Mouse (Mus musculus) forebrain, embryonic 12.5 days (tissue): ENCODE data around the gene Kdm6b. TPM values are rescaled to one million over a fixed set of nuclear protein-coding genes. Genes with fewer than 3 reads are reported as not detected.

ENCODE experiments used
- ATAC-seq: fragments of 200-750 bp; cut with Nextera tagmentation; 2 replicates; pipeline ENCODE4 v1.8.0; 2017; ENCODE audit warnings: moderate TSS enrichment; ENCODE audit not compliant: low FRiP score
- H3K27ac ChIP-seq: fragments of 300-500 bp; sonication (generic); 2 replicates; pipeline ENCODE4 v1.5.1; 2016; ENCODE audit warnings: mild to moderate bottlenecking
- H3K27me3 ChIP-seq: fragments of 300-500 bp; sonication (generic); 2 replicates; pipeline ENCODE4 v1.6.1; 2016; ENCODE audit warnings: mild to moderate bottlenecking
- H3K36me3 ChIP-seq: fragments of 300-500 bp; sonication (generic); replicated peaks from 2 replicates; pipeline ENCODE4 v1.6.1; 2016; ENCODE audit warnings: mild to moderate bottlenecking
- H3K4me1 ChIP-seq: fragments of 300-500 bp; sonication (generic); 2 replicates; pipeline ENCODE4 v1.6.1; 2016
- H3K4me2 ChIP-seq: fragments of 300-500 bp; sonication (generic); 2 replicates; pipeline ENCODE4 v1.6.1; 2016; ENCODE audit warnings: mild to moderate bottlenecking, moderate library complexity
- H3K4me3 ChIP-seq: fragments of 300-500 bp; sonication (generic); replicated peaks from 2 replicates; pipeline ENCODE4 v1.5.1; 2016; ENCODE audit warnings: mild to moderate bottlenecking
- H3K9ac ChIP-seq: fragments of 300-500 bp; sonication (generic); 2 replicates; pipeline ENCODE4 v1.6.1; 2016; ENCODE audit warnings: mild to moderate bottlenecking
- H3K9me3 ChIP-seq: fragments of 300-500 bp; sonication (generic); 2 replicates; pipeline ENCODE4 v1.6.1; 2016
- WGBS: fragments of 180-500 bp; shearing (Covaris S2); methylation state at CpG from one replicate; pipeline ENCODE4 v1.1.7; 2016; 5-methylcytosine and 5-hydroxymethylcytosine counted together
- polyA plus RNA-seq: library from polyadenylated mRNA; unstranded; fragments of >200 nt; fragmentation: Nextera tagmentation; extraction: Ambion mirVana; gene quantifications from 2 replicates; pipeline ENCODE4 v1.2.1, GENCODE M21; 2016

Gene Kdm6b
- polyA plus RNA-seq: 50.8 and 53.3 TPM in 2 replicates

- H3K27ac ChIP-seq: peak within 1 kb of the TSS; percentile 99
- peak within 1 kb of the TSS; percentile 95 for H3K4me2 ChIP-seq
- peaks cover 14% of the 10 kb centered on the region for H3K36me3 ChIP-seq
- peak within 1 kb of the TSS; percentile 98 for H3K9ac ChIP-seq
- H3K27me3 ChIP-seq: no peaks in the 10 kb centered on the region
- H3K4me3 ChIP-seq: peak within 1 kb of the TSS; percentile 66
- no peak for ATAC-seq
- no peaks in the 10 kb centered on the region for H3K9me3 ChIP-seq
- peaks cover 62% of the 10 kb centered on the region for H3K4me1 ChIP-seq
- 36% methylated on average over 12 of the region's 12 CpGs for WGBS
Measured at GRCm38 (mm10) chr11:69413221-69414181, at the start of gene Kdm6b. Kdm6b (minus strand) TSS chr11:69413675.

- WGBS: 88% methylated on average over 5 of the region's 5 CpGs
- Histone ChIP-seq H3K27ac (no peak overlapping the region), H3K9me3 (no peaks in the 10 kb centered on the region), H3K4me2 (no peak overlapping the region), H3K4me3 (no peak overlapping the region), H3K36me3 (no peaks in the 10 kb centered on the region), H3K9ac (no peak overlapping the region), H3K4me1 (peaks cover 8% of the 10 kb centered on the region), H3K27me3 (no peaks in the 10 kb centered on the region)
- ATAC-seq: no peak
Measured at GRCm38 (mm10) chr11:69461568-69461967, 48.1 kb upstream of the Kdm6b start.

- 84% methylated on average over 4 of the region's 4 CpGs for WGBS
- no peak overlapping the region for H3K27ac ChIP-seq
Measured at GRCm38 (mm10) chr11:69459883-69460282, 46.4 kb upstream of the Kdm6b start.

GRCm38 (mm10) chr11:69457006-69457579 lies 43.6 kb upstream of the Kdm6b start:
- Histone ChIP-seq H3K27me3 (no peaks in the 10 kb centered on the region), H3K27ac (no peak overlapping the region), H3K4me2 (no peak overlapping the region), H3K9me3 (no peaks in the 10 kb centered on the region), H3K9ac (no peak overlapping the region), H3K36me3 (no peaks in the 10 kb centered on the region), H3K4me1 (peaks cover 9% of the 10 kb centered on the region), H3K4me3 (no peak overlapping the region)
- 38% methylated on average over 6 of the region's 6 CpGs for WGBS
- ATAC-seq: no peak

More at GRCm38 (mm10) chr11:69459883-69460282, 46.4 kb upstream of the Kdm6b start:
- H3K4me3 ChIP-seq: no peak overlapping the region
- ATAC-seq: no peak
- H3K4me1 ChIP-seq: peaks cover 8% of the 10 kb centered on the region
- no peak overlapping the region for H3K4me2 ChIP-seq
- no peaks in the 10 kb centered on the region for H3K27me3 ChIP-seq
- no peaks in the 10 kb centered on the region for H3K9me3 ChIP-seq
- H3K36me3 ChIP-seq: no peaks in the 10 kb centered on the region
- H3K9ac ChIP-seq: no peak overlapping the region

- Histone ChIP-seq H3K4me2 (no peak overlapping the region), H3K27me3 (no peaks in the 10 kb centered on the region), H3K36me3 (no peaks in the 10 kb centered on the region), H3K9ac (no peak overlapping the region), H3K4me1 (peaks cover 10% of the 10 kb centered on the region), H3K9me3 (no peaks in the 10 kb centered on the region), H3K4me3 (no peak overlapping the region), H3K27ac (no peak overlapping the region)
- WGBS: 64% methylated on average over 23 of the region's 23 CpGs
- ATAC-seq: no peak
Measured at GRCm38 (mm10) chr11:69452114-69452867, 38.8 kb upstream of the Kdm6b start.

GRCm38 (mm10) chr11:69447299-69447698 lies 33.8 kb upstream of the Kdm6b start:
- no peak overlapping the region for H3K4me3 ChIP-seq
- no peak overlapping the region for H3K9ac ChIP-seq
- no peaks in the 10 kb centered on the region for H3K9me3 ChIP-seq
- 0 out of 2 replicates have a peak, but pooled peaks cover 3% of the 10 kb centered on the region for H3K4me1 ChIP-seq
- 87% methylated on average over 7 of the region's 7 CpGs for WGBS
- H3K27ac ChIP-seq: no peak overlapping the region
- H3K4me2 ChIP-seq: no peak overlapping the region
- no peaks in the 10 kb centered on the region for H3K27me3 ChIP-seq
- no peak for ATAC-seq
- no peaks in the 10 kb centered on the region for H3K36me3 ChIP-seq

- Histone ChIP-seq H3K27ac (no peak overlapping the region), H3K36me3 (no peaks in the 10 kb centered on the region), H3K4me2 (no peak overlapping the region), H3K27me3 (no peaks in the 10 kb centered on the region), H3K4me3 (no peak overlapping the region), H3K9me3 (no peaks in the 10 kb centered on the region), H3K4me1 (no peaks in the 10 kb centered on the region), H3K9ac (no peak overlapping the region)
- WGBS: 56% methylated on average over 5 of the region's 5 CpGs
- no peak for ATAC-seq
Measured at GRCm38 (mm10) chr11:69443328-69443727, 29.9 kb upstream of the Kdm6b start.

GRCm38 (mm10) chr11:69437291-69437690 lies 23.8 kb upstream of the Kdm6b start:
- Histone ChIP-seq H3K4me3 (no peak overlapping the region), H3K4me1 (peaks cover under 1% of the 10 kb centered on the region; the same call in 1 of the 2 replicates), H3K9me3 (no peaks in the 10 kb centered on the region), H3K27ac (no peak overlapping the region), H3K27me3 (0 out of 2 replicates have a peak, but pooled peaks cover 5% of the 10 kb centered on the region), H3K9ac (no peak overlapping the region), H3K36me3 (no peaks in the 10 kb centered on the region), H3K4me2 (no peak overlapping the region)
- no peak for ATAC-seq
- 66% methylated on average over 3 of the region's 3 CpGs for WGBS

GRCm38 (mm10) chr11:69433189-69433588 lies 19.7 kb upstream of the Kdm6b start:
- H3K9me3 ChIP-seq: no peaks in the 10 kb centered on the region
- H3K4me3 ChIP-seq: no peak overlapping the region
- H3K36me3 ChIP-seq: no peaks in the 10 kb centered on the region
- WGBS: 78% methylated on average over 6 of the region's 6 CpGs
- no peak overlapping the region for H3K9ac ChIP-seq
- peaks cover 5% of the 10 kb centered on the region; the same call in 1 of the 2 replicates for H3K4me1 ChIP-seq
- H3K4me2 ChIP-seq: no peak overlapping the region
- 0 out of 2 replicates have a peak, but pooled peaks cover 5% of the 10 kb centered on the region for H3K27me3 ChIP-seq
- no peak overlapping the region for H3K27ac ChIP-seq
- no peak for ATAC-seq

- WGBS: 76% methylated on average over 11 of the region's 11 CpGs
- ATAC-seq: 0 out of 2 replicates have a peak, but pooled peaks have one; percentile 17
- Histone ChIP-seq H3K9ac (no peak overlapping the region), H3K4me3 (no peak overlapping the region), H3K4me2 (no peak overlapping the region), H3K36me3 (no peaks in the 10 kb centered on the region), H3K4me1 (peaks cover 5% of the 10 kb centered on the region; the same call in 1 of the 2 replicates), H3K27me3 (0 out of 2 replicates have a peak, but pooled peaks cover 5% of the 10 kb centered on the region), H3K9me3 (no peaks in the 10 kb centered on the region), H3K27ac (no peak overlapping the region)
Measured at GRCm38 (mm10) chr11:69432640-69432982, 19.1 kb upstream of the Kdm6b start.

GRCm38 (mm10) chr11:69431829-69432639 lies 18.6 kb upstream of the Kdm6b start:
- Histone ChIP-seq H3K9me3 (no peaks in the 10 kb centered on the region), H3K4me1 (peaks cover 5% of the 10 kb centered on the region; the same call in 1 of the 2 replicates), H3K4me3 (no peak overlapping the region), H3K36me3 (no peaks in the 10 kb centered on the region), H3K27me3 (0 out of 2 replicates have a peak, but pooled peaks cover 5% of the 10 kb centered on the region), H3K27ac (no peak overlapping the region), H3K4me2 (no peak overlapping the region), H3K9ac (no peak overlapping the region)
- WGBS: 35% methylated on average over 11 of the region's 11 CpGs
- peak; percentile 80 for ATAC-seq
